Mouse (Mus musculus) lung, postnatal 10 days (tissue): ENCODE measurements around the gene Bcas3.

Source experiments
- DNase-seq: peaks from one replicate; pipeline ENCODE4 v3.0.0; 2021

The Bcas3 gene

DNA sequence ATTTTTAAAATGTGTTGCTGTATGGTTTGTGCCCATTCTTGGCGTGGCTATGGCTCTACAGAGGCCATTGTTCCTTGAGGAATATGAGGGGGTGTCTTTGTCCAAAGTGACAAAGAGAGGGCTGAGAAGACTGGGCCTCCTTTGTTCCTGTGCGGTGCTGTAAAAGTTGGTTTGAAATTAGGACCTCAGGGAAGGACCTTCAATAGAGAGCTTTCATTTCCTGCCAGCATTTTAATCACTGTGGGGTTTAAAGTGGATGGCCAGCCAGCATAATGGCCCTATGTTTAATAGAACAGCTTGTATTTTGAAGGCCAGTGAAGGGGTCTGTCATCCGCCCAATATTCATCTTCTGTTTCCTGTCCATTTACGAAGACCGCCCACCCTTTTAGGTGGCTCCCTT is 325.7 kb downstream of the Bcas3 start:
- no peak for DNase-seq

DNA sequence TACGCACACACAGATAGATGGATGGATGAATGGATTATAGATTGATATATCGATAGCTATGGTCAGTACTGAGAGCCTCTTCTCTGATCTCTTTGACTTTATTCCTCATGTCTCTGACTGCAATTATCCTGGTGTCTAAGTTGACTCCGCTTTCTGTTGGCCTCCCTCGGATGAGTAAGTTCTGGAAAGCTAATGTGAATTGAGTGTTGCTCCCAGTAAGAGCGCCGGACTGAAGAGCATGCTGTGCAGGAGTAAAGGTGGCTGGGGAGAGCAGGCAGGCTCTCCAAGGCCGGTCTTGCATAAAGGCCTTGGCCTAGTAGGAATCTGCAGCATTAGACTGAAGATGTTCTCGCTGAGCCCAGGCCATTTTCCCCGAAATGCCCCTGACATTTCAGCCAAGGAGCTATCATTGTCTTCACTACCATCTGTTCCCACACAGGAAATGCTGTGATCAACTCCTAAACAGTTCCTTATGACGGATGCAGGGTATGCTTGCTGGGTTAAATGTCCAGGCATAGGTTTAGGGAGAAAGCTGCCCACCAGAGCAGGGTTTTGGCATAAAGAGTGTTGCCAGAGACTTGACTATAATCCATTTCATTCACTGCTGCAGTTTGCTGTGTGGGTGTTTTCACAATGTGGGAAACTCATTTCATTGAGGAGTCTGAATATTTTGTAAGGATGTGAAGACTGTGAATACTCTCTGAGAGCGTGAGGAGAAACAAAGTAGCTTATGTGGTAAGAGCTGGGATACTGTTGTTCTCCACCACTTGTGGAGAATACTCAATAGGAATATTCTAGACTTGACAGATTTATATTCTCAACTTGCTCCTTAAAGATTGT is 328.8 kb downstream of the Bcas3 start:
- no peak for DNase-seq

DNA sequence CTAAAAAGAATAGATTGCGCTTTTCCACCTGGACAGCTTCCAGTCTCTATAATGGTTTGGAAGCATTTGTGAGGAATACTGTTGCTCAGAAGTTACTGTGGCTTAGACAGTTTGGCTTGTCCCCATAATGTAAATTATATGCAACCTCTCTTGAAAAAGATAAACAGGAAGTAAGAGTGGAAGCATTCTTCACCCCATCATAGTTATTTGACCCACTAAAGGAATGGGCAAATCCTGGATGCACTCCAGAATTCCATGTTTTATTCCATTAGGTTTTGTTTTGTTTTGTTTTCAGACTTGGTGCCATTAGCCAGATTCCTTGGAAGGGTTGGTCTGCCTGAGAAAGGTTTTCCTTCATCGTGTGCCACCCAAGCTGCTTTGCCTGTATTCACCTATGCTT is 332.0 kb downstream of the Bcas3 start:
- DNase-seq = no peak

DNA sequence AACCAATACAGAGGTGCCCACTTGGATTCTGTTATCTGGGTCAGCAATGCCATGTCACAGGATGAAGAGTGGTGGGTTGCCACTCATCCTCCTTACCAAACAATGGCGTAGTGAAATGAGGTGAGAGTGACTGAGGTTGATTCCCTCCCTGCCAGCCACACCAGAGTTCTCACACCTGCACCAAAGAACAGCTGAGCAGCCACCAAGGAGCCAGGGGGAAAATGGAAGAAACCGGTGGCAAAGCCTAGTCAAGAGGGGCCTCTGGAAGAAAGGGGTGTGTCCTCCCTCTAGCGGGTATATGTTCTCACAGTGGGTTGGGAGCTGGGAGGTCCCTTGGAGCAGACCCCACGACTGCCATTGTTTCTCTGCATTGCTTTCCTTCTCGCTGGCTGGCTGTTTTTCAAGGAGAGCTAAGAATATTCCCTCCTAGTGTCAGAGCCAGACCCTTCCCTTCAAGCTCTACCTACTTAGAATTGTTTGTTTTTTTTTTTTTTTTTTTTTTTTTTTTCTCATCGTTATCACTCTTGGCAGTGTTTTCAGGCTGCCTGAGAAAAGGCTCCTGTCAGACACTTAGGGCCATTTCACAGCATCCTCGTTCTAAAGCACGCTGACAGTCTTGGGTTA is 335.0 kb downstream of the Bcas3 start:
- DNase-seq = no peak

DNA sequence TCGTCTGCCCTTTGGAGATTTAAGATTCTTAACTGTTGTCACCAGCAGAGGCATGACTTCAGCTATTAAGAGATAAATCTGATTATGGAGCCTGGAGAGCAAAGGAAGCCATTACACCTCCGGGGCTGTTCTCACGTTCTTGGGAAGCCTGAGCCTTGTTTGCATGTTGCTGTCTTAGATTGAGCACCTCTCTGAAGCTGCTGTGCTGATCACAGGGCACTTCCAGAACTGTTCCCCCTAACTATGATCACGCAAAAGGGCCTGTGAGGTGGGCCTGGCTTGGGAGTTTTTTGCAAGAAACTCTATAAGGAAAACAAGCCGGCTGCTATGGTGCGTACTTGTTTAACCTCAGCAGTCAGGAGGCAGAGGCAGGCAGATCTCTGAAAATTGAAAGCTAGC is 335.5 kb downstream of the Bcas3 start:
- no peak for DNase-seq

DNA sequence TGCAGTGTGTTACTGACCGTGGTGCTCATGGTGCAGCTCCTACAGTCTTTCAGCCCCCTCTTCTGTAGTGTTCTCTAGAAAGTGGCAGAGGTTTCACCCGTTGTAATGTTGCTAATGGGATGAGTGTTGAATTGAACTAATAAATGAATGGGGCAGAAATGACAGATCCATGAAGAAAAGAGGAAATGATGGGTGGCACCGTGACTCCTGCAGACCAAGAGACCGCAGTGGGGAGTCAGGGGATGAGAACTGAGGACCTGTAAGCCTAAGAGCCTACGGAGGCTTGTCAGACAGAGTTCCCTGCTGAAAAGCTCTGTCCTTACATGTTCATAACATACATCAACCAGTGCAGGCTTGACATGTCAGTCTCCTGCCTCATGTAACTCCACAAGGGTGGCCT is 336.3 kb downstream of the Bcas3 start:
- DNase-seq = no peak

DNA sequence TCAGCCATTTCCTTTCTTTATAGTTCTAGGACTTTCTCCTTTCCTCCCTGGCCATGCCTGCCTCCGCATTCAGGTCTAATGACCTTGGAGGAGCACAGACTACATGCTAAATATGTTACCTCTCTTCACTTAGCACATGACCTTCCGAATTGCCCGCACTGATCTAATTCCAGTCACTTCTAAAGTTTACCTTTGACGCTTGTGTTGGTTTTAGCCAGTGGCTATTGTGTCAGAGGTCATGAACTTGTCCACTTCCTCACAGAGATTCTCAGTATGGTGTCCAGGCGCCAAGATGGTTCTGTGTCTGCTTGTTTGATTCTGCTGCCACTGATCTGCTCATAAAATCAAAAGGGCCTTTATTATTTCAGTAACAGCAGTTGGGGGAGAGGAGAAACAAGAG is 338.3 kb downstream of the Bcas3 start:
- no peak for DNase-seq

DNA sequence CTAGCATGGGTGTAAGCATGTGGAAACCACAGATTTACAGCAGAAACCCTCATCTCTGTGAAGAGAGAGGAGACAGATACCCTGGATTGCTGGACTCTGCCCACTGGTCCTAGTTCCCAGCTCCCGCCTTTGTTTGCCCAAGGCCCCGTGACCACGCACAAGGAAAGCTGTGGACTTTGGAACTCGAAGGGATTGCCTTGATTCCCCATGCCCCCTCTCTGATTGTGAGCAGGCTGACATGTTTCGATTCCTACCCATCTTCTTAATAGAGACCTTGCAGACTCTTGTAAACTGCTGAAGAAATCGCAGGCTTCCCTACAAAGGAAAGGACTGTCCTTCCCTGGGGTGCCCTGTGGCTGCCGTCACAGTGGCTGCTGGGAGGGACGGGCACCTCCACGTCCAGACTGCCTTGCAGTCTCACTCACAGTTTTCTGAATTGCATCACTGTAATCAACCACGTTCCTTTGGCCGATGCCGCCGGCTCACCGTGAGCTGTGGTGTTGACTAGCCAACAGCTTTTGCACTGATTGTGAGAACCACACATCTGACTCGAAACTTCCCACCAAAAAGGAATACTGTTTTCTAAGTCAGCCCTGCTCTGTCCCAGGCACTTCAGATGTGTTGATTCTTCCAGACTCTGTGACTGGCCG is 342.8 kb downstream of the Bcas3 start:
- peak; percentile 27 for DNase-seq

DNA sequence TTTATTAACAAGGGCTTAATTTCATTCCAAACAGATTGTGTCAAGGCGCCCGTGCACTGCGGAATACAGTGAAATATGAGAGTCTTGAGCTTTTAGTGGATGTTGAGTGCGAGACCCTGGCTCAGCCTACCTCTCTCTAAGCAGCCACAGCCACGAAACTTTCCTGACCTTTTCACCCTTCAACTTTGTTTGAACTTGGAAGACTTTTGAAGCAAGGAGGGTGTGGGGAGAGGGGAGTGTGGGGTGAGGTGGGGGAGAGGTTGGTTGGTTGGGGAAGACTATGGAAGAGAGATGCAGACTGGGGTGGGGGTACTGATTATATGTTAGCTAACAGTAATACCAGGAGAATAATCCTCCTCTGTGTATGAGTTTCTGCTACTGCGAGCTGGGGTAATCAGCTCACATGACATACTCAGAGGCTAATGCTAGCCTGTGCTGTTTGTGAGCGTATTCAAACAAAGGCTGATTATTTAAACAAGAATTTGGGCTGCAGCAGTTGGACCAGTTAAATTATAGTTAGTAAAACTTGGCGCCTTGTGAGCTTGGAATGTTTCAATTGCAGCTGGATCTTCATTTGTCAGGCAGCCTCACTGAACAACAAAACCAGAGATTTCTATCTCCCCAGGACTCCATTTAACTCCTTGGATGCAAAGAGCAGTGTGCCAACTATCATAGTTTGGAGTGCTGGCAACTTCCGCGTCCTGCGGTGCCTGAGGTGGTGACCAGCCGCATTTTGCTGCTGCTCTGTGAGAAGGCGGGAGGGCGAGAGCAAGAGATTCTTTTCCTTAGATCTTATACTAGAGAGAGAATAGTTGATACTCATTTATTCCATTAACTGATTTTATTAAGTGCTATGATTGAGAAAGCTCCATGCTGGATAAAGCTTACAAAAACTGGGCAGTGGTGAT is 343.8 kb downstream of the Bcas3 start:
- peak; percentile 54 for DNase-seq

DNA sequence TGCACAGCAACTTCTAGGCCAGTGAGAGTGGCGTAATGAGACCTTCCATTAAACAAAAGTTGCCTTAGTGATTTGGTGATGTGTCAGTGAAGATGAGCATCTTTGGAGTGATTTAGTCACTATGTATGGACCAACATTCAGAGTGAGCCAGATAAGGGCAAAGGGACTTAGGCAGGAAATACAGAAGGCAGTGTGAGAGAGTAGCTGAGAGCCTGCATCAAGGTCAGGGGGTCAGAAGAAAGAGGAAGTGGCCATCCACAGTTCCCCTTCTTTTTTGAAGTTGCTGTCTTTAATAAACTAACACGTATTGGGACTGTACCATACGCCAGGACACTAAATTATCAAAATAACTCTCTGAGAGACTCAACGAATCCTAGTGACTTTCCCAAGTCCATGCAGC is 344.5 kb downstream of the Bcas3 start:
- DNase-seq = peak; percentile 24

DNA sequence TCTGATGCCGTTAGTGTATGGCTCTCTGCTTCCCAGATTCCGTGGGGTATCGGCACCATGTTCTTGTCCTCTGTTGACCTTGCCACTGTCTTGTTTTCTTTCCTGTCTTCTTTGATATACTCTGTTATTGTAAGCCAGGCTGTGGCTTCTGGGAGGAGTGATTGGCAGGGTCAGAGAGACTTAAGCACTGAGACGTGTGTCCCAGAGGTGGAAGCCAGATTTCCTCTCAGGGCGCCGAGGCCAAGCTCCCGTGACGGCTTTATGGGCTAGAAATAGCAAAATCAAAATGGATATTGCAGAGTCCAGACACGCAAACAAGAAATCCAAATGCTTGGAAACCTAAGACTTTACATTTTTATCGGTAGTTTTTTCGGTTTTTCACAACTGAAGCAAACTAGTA is 345.3 kb downstream of the Bcas3 start:
- DNase-seq = no peak

DNA sequence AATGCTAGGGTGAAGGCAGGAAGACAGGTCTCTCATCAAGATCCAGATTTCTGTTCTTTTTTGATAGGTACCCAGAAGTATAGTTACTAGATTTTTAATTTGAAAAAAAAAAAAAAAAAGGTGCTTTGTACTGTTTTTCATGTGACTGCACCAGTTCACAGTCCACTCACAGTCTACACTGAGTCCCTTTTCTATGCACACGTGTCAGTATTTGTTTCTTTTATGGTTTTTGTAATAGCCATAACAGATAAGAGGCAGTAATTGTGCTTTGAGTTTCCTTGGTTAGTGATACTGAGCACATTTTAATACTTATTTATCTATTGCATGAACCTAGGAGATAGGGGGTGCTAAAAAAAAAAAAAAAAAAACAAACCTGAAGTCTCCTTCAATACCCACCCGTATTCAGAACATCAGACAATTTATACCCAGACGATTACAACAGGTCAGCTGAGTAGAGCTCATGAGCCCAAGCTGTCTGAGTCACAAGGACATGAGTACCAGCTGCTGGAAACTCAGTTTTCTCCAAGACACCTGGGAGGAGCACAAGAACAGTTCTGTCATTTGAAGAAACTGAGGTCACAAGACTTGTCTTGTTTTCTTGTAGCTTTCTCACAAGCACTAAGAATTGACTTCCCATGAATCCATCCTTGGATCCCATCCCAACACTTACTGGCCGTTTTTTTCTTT is 351.2 kb downstream of the Bcas3 start:
- no peak for DNase-seq

DNA sequence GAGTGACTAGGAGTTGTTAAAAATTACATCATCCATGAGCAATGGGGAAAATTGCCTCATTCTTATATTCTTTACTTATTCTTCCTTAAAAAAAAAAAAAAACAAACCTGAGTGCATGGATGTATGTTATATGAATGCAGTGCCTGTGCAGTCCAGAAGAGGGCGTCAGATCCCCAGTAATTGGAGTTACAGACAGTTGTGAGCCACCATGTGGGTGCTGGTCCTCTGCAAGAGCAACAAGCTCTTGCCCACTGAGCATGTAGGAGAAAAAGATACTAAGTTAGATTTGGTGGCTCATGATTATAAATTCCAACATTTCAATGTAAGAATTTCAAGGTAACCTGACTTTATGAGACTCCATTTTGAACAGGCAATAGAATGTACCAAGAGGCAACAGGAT is 353.7 kb downstream of the Bcas3 start:
- no peak for DNase-seq

DNA sequence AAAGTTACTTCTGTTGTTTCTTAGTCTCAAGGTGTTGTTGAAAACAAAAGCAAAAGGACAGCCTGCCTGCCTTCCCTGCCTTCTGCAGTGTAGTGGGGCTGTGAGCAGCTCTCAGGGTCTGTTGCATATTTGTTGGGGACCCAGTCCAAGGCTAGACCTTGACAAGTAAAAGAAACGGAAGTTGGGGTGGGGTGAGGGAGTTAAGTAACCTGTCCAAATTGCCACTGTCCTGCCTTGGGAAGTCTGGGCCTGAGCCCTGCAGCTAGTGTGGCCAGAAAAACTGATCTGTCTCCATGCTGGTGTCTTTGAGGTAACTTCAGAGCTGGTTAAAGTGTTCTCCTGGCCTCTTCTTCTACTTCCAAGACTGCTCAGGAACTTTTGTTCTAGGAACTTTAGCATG is 354.5 kb downstream of the Bcas3 start:
- no peak for DNase-seq

DNA sequence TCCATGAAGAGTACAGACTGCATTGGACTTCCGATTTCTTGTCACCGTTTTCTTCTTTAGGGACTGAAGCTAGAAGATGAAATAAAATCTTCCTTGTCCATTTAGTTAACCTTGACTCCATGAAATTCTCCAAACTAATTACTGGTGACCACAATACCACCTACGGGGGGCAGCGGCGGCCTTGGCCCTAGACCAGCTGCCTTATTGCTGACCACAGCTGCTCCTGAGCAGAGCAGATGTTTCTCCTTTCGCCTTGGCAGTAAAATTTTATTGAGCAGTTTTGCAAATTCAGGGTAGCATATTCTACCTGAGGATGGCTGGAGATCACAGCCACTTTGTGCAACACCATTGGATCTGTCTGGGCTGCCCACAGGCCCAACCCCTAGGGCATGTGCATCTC is 356.2 kb downstream of the Bcas3 start:
- DNase-seq = no peak

DNA sequence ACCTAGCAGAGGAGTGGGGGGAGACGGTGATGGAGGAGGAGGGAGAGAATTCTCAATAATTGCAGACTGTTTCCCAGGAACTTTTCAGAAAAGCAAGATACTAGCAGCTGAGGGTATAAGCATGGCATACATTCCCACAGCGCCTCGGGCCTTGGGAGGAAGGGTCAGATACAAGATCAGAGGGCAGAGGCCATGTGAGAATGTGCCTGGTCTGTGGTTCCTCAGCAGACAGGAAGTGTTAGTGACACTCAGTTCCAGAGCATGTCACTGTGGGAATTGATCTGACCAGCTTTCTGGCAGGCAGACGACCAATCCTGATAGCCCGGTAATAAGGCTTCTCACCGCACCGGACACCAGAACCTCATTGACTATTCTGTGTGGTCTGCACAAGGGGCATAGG is 357.2 kb downstream of the Bcas3 start:
- DNase-seq = peak; percentile 54

DNA sequence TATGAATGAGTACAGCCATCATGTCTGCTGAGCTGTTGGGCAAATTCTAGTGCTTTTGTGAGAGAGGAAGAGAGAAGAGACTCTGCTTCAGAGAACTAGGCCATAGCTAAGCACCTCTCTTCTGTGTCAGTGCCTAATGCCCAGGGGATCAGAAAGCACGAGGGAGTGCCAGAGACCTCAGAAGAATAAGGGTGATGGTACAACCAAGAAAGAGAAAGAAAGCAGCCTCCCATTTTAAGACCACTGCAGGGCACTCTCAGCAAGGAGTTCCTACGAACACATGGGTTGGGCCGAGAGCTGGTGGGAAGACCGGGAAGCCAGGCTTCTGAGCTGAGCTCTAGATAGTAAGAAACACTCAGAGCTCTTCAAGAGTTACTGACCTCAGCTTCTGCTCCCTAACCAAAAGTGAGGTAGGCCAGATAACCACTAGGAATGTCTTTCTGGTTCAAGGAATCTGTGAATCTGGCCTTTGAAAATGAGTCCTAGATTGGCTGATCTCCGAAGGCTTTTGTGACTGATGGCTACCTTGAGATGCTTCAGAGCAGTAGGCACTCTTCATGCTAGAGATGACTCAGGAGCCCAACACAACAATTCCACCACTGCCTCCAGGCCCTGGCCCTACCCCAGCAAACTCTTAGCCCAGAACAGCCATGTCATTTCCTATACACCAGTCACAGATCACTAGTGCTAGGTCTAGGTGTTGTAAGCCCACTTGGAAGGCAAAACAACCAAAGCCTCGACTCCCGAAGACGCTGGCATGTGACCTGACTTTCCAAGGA is 359.2 kb downstream of the Bcas3 start:
- no peak for DNase-seq

DNA sequence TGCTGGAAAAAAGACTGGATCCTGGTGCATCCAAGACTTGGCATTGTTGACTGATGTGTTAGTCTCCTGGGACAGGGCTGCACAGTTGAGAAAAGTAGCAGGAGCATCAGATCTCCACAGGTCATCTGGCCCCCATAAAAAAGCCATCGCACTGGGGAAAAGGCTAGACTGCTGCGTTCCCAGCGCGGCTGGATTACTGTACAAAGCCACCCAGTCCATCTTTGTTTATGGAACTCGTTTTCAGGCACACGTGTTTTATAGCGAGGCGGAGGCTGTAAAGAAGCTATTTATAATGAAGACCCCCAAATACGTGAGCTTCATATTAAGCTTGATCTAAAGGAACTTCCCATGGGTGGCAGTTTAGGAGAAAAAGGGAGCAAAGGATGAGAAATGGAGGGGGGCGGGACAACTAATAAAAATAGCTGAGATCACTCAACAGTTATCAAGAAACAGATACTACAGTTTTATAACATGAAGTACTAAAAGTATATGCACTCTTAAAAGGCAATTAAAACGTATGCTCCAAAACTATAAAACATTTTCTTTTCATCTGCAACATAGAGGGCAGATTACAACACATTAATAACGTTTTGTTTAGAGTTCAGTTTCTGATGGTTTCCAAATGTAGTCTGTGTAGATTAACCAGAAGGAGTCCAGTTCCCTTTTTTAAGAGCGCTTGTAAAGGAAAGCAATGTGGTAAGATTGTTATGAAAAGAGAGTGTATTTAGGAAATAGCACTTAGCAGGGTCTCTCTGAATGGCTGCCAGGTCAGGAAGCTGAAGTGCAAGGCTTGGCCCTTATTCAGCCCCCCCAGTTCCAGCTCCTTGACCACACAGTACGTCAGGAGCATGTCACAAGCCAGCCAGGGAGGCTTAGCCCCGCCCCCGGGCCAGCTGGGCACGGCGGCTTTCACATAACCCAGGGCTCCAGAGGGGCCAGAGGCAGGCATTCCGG is 360.2 kb downstream of the Bcas3 start:
- peak; percentile 97 for DNase-seq

DNA sequence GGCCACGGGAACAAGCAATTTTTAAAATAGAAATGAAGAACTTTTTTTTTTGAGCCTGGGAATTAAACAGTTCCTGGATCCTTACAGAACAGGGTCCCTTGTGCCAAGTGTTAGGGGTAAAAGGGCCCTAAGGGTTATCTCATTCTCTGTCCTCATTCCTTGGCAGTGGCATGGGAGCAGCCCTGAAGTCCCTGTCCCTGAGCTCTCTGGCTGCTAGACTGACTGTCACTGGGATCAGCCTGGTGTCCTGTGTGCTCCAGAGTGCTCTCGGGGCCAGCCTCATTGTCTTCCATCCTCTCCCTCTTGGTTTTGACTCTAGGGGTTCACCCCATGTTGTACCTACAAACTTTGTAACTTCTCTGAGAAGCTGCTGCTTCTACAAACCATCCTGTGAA is 360.8 kb downstream of the Bcas3 start:
- DNase-seq = no peak

DNA sequence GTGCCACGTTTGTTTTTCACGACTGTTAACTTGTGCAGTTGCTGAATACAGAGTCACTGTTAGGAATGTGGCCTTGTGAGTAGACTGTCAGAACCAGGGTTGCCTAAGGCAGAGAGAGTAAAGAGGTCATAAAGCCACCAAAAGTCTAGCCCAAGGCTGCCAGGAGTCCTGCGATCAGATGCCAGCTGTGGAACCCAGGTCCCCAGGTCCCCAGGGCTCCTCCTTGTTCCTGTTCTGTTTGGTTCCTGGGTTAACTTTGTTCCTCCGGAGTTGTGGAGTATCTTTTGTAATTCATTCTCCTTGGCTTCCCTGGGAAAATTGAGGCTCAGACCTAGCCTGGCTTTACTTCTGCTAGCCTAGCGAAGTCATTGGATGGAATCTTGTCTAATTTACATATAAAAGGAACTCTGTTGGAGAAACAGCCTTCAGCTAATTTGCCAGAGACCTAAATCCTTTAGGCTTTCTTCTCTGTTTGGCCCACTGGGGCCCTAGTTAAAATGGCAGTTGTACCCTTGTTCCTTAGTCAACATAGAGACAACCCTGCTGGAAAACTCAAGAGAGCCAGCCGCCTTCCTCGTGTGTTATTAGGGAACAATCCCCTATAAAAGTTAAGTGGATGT is 361.5 kb downstream of the Bcas3 start:
- no peak for DNase-seq
